Mouse (Mus musculus): ENCODE data around the gene Zbed5. TPM values are rescaled to one million over a fixed set of nuclear protein-coding genes. Genes with fewer than 3 reads are reported as not detected.
"Not testable (repeated sequence)": the region's sequence is repeated elsewhere in the genome, so short reads cannot be mapped to it uniquely, and the experiment has no call there.

The Zbed5 gene
- polyA plus RNA-seq, 1 experiment from 2014 or later: 12.0 TPM

DNA sequence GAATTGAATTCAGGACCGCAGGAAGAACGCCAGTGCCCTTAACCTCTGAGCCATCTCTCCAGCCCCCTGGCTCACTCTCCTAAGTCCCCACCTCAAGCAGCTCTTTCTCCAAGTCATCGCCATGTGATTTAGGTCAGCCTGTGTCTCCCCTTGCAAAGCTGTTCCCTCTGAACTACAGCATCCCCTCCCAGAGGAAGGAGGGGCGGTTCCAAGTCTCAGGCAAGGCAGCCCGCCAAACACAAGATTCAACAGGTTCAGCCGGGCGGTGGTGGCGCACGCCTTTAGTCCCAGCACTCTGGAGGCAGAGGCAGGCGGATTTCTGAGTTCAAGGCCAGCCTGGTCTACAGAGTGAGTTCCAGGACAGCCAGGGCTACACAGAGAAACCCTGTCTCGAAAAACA is 20.0 kb downstream of the Zbed5 start:
- not testable (repeated sequence) for DNase-seq (ENCODE audit: low spot score); H3K27me3 ChIP-seq (ENCODE audit: control insufficient read depth, insufficient read depth, low read length); H3K4me1 ChIP-seq (ENCODE audit: control insufficient read depth, insufficient read depth, low read length); H3K9ac ChIP-seq (replicated peaks; ENCODE audit: low read length); H3K27ac ChIP-seq (replicated peaks; ENCODE audit: low read depth, low read length); H3K9me3 ChIP-seq (replicated peaks; ENCODE audit: control insufficient read depth, low read length); H3K4me3 ChIP-seq (ENCODE audit: low read depth, low read length); H3K4me2 ChIP-seq (ENCODE audit: low read depth, low read length); H3K36me3 ChIP-seq (replicated peaks; ENCODE audit: control insufficient read depth, insufficient read depth, low read depth, low read length); ATAC-seq (replicated peaks; ENCODE audit: insufficient number of reproducible peaks, low FRiP score, low TSS enrichment, low read depth)
- WGBS: 86% methylated on average over 11 of the region's 11 CpGs

DNA sequence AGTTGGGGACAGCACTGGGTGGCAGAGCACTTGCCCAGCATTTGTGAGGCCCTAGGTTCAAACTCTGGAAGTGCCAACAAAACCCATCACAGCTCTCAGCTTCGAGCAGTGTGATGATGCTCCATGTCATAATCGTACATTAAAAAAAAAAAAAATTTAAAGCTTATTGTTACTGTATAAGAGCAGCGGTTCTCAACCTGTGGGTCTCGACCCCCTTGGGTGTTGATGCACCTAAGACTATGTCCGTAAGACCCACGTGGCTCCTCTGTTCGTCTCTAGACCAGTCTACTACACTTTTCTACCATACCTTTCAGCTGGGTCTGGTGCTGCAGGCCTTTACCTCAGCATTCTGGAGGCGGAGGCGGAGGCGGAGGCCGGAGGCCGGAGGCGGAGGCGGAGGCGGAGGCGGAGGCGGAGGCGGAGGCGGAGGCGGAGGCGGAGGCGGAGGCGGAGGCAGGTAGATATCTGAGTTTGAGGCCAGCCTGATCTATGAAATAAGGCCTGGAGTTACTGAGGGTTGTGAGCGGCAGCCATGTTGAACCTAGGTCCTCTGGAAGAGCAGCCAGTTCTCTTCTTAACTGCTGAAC is 22.6 kb downstream of the Zbed5 start:
- Histone ChIP-seq H3K9me3 (replicated peaks; ENCODE audit: control insufficient read depth, low read length) (no peaks in the 10 kb centered on the region), H3K27ac (replicated peaks; ENCODE audit: low read depth, low read length) (no peak overlapping the region), H3K27me3 (ENCODE audit: control insufficient read depth, insufficient read depth, low read length) (no peaks in the 10 kb centered on the region), H3K4me1 (ENCODE audit: control insufficient read depth, insufficient read depth, low read length) (no peaks in the 10 kb centered on the region), H3K4me3 (ENCODE audit: low read depth, low read length) (no peak overlapping the region), H3K4me2 (ENCODE audit: low read depth, low read length) (no peak overlapping the region), H3K36me3 (replicated peaks; ENCODE audit: control insufficient read depth, insufficient read depth, low read depth, low read length) (no peaks in the 10 kb centered on the region), H3K9ac (replicated peaks; ENCODE audit: low read length) (no peak overlapping the region)
- DNase-seq (ENCODE audit: low spot score) (no peak), ATAC-seq (replicated peaks; ENCODE audit: insufficient number of reproducible peaks, low FRiP score, low TSS enrichment, low read depth) (no peak)
- WGBS: 88% methylated on average over 24 of the region's 24 CpGs

DNA sequence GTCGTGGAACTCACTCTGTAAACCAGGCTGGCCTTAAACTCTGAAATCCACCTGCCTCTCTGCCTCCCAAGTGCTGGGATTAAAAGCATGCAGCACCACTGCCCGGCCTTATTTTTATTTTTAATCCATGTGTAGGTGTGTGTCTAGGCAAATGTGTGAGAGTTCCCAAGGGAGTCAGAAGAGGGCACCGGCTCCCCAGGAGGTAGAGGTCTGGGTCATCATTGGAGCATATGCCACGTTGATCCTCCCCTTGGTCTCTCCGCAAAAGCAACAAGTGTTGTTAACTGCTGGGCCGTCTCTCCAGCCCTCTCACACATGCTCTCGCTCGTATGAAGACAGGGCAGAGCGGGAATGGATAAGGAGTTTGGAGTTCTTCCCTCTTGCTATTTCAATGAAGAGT is 23.2 kb downstream of the Zbed5 start:
- no peak overlapping the region for H3K27ac ChIP-seq (replicated peaks; ENCODE audit: low read depth, low read length)
- H3K9ac ChIP-seq (replicated peaks; ENCODE audit: low read length): no peak overlapping the region
- ATAC-seq (replicated peaks; ENCODE audit: insufficient number of reproducible peaks, low FRiP score, low TSS enrichment, low read depth) (no peak), DNase-seq (ENCODE audit: low spot score) (no peak)
- H3K36me3 ChIP-seq (replicated peaks; ENCODE audit: control insufficient read depth, insufficient read depth, low read depth, low read length): no peaks in the 10 kb centered on the region
- no peaks in the 10 kb centered on the region for H3K27me3 ChIP-seq (ENCODE audit: control insufficient read depth, insufficient read depth, low read length)
- H3K9me3 ChIP-seq (replicated peaks; ENCODE audit: control insufficient read depth, low read length): no peaks in the 10 kb centered on the region
- H3K4me2 ChIP-seq (ENCODE audit: low read depth, low read length): no peak overlapping the region
- WGBS: 81% methylated on average over 9 of the region's 9 CpGs
- H3K4me1 ChIP-seq (ENCODE audit: control insufficient read depth, insufficient read depth, low read length): no peaks in the 10 kb centered on the region
- no peak overlapping the region for H3K4me3 ChIP-seq (ENCODE audit: low read depth, low read length)

DNA sequence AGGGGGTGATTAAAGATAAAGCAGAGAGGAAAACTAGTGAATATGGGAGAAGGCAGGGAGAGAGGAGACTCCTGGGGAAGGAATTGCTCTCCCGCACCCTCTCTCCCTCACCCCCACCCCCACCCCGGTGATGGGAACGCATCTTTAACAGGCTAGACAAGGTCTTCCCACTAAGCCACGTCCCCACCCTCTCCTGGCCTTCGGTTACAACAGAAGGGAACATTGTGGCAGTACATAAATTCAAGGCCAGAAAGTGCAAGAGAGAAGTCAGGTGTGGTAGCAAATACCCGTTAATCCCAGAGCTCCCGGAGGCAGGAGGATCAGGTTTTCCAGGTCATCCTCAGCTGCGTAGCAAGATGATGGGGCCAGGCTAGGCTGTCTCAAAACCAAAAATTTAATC is 23.8 kb downstream of the Zbed5 start:
- H3K9me3 ChIP-seq (replicated peaks; ENCODE audit: control insufficient read depth, low read length): no peaks in the 10 kb centered on the region
- no peaks in the 10 kb centered on the region for H3K4me1 ChIP-seq (ENCODE audit: control insufficient read depth, insufficient read depth, low read length)
- 64% methylated on average over 8 of the region's 8 CpGs for WGBS
- ATAC-seq (replicated peaks; ENCODE audit: insufficient number of reproducible peaks, low FRiP score, low TSS enrichment, low read depth): no peak
- no peak overlapping the region for H3K27ac ChIP-seq (replicated peaks; ENCODE audit: low read depth, low read length)
- H3K27me3 ChIP-seq (ENCODE audit: control insufficient read depth, insufficient read depth, low read length): no peaks in the 10 kb centered on the region
- H3K9ac ChIP-seq (replicated peaks; ENCODE audit: low read length): no peak overlapping the region
- DNase-seq (ENCODE audit: low spot score): no peak
- no peak overlapping the region for H3K4me2 ChIP-seq (ENCODE audit: low read depth, low read length)
- no peaks in the 10 kb centered on the region for H3K36me3 ChIP-seq (replicated peaks; ENCODE audit: control insufficient read depth, insufficient read depth, low read depth, low read length)
- H3K4me3 ChIP-seq (ENCODE audit: low read depth, low read length): no peak overlapping the region

DNA sequence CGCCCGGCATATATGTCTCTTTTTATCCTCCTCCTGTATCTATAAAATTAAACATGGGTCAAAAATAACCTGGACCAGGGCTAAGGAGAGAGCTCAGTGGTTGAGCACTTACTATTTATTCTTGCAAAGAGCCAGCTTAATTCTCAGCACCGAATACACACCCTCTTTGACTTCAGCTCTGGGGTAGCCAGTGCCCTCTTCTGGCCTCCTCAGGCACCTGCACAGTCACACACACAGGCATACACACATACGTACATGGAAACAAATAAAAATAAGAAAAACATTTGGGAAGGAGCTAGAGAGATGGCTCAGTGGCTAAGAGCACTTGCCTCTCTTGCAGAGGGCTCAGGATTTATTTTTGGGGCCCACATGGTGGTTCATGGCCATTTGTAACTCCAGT is 26.4 kb downstream of the Zbed5 start:
- H3K27me3 ChIP-seq (ENCODE audit: control insufficient read depth, insufficient read depth, low read length): no peaks in the 10 kb centered on the region
- ATAC-seq (replicated peaks; ENCODE audit: insufficient number of reproducible peaks, low FRiP score, low TSS enrichment, low read depth) (no peak), DNase-seq (ENCODE audit: low spot score) (no peak)
- no peak overlapping the region for H3K4me3 ChIP-seq (ENCODE audit: low read depth, low read length)
- no peaks in the 10 kb centered on the region for H3K36me3 ChIP-seq (replicated peaks; ENCODE audit: control insufficient read depth, insufficient read depth, low read depth, low read length)
- 89% methylated on average over 4 of the region's 4 CpGs for WGBS
- H3K4me1 ChIP-seq (ENCODE audit: control insufficient read depth, insufficient read depth, low read length): no peaks in the 10 kb centered on the region
- H3K9me3 ChIP-seq (replicated peaks; ENCODE audit: control insufficient read depth, low read length): no peaks in the 10 kb centered on the region
- H3K4me2 ChIP-seq (ENCODE audit: low read depth, low read length): no peak overlapping the region
- H3K9ac ChIP-seq (replicated peaks; ENCODE audit: low read length): no peak overlapping the region
- no peak overlapping the region for H3K27ac ChIP-seq (replicated peaks; ENCODE audit: low read depth, low read length)

DNA sequence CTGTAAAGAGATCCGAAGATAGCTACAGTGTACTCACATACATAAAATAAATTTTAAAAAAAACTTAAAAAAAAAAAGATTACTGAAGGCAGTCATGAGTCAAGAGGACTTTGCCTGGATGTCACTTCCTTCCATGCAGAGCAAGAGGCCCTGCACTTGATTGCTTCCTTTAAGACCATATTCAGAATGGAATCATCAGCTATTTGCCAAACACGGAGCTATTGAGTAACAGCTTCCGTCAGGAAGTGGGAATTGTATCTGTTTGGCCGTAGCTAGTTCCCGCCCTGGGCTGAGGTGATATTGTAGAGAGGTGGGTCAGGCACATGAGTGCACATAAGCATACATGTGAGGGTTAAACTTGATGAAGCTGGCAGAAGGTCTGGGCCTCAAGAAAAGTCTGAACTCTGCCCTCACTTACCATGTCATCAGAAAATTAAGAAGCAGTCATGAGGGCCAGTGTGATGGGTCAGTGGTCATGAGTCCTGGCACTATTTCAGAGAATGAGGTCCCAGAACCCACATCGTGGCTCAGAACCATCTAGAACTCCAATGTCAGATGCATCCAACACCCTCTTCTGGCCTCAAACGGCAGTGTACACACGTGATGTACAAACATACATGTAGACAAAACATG is 29.4 kb downstream of the Zbed5 start:
- no peaks in the 10 kb centered on the region for H3K27me3 ChIP-seq (ENCODE audit: control insufficient read depth, insufficient read depth, low read length)

DNA sequence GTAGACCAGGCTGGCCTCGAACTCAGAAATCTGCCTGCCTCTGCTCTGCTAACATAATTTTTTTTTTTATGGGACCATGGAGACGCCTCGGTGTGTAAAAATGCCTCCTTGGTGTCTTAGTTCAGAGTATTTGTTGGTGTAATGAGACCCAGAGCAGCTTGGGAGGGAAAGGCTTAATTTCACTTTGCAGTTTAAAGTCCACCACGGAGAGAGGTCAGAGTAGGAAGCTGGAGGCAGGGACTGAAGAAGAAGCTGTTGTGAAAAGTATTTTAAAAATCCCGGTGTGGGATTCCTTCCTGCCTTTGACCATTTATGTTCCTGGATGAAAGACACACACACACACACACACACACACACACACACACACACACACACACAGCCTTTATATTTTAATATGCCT is 30.4 kb downstream of the Zbed5 start:
- Histone ChIP-seq H3K27ac (replicated peaks; ENCODE audit: low read depth, low read length) (no peak overlapping the region), H3K4me3 (ENCODE audit: low read depth, low read length) (no peak overlapping the region), H3K9me3 (replicated peaks; ENCODE audit: control insufficient read depth, low read length) (no peaks in the 10 kb centered on the region), H3K9ac (replicated peaks; ENCODE audit: low read length) (no peak overlapping the region), H3K36me3 (replicated peaks; ENCODE audit: control insufficient read depth, insufficient read depth, low read depth, low read length) (no peaks in the 10 kb centered on the region), H3K4me2 (ENCODE audit: low read depth, low read length) (no peak overlapping the region), H3K4me1 (ENCODE audit: control insufficient read depth, insufficient read depth, low read length) (no peaks in the 10 kb centered on the region), H3K27me3 (ENCODE audit: control insufficient read depth, insufficient read depth, low read length) (no peaks in the 10 kb centered on the region)
- DNase-seq (ENCODE audit: low spot score) (no peak), ATAC-seq (replicated peaks; ENCODE audit: insufficient number of reproducible peaks, low FRiP score, low TSS enrichment, low read depth) (no peak)
- WGBS: 80% methylated on average over 5 of the region's 5 CpGs

More for the DNA sequence above, 29.4 kb downstream of the Zbed5 start:
- Histone ChIP-seq H3K9ac (replicated peaks; ENCODE audit: low read length) (no peak overlapping the region), H3K36me3 (replicated peaks; ENCODE audit: control insufficient read depth, insufficient read depth, low read depth, low read length) (no peaks in the 10 kb centered on the region), H3K4me3 (ENCODE audit: low read depth, low read length) (no peak overlapping the region), H3K27ac (replicated peaks; ENCODE audit: low read depth, low read length) (no peak overlapping the region), H3K4me1 (ENCODE audit: control insufficient read depth, insufficient read depth, low read length) (no peaks in the 10 kb centered on the region), H3K9me3 (replicated peaks; ENCODE audit: control insufficient read depth, low read length) (no peaks in the 10 kb centered on the region), H3K4me2 (ENCODE audit: low read depth, low read length) (no peak overlapping the region)
- no peak for DNase-seq (ENCODE audit: low spot score)
- WGBS: 89% methylated on average over 8 of the region's 8 CpGs
- no peak for ATAC-seq (replicated peaks; ENCODE audit: insufficient number of reproducible peaks, low FRiP score, low TSS enrichment, low read depth)

DNA sequence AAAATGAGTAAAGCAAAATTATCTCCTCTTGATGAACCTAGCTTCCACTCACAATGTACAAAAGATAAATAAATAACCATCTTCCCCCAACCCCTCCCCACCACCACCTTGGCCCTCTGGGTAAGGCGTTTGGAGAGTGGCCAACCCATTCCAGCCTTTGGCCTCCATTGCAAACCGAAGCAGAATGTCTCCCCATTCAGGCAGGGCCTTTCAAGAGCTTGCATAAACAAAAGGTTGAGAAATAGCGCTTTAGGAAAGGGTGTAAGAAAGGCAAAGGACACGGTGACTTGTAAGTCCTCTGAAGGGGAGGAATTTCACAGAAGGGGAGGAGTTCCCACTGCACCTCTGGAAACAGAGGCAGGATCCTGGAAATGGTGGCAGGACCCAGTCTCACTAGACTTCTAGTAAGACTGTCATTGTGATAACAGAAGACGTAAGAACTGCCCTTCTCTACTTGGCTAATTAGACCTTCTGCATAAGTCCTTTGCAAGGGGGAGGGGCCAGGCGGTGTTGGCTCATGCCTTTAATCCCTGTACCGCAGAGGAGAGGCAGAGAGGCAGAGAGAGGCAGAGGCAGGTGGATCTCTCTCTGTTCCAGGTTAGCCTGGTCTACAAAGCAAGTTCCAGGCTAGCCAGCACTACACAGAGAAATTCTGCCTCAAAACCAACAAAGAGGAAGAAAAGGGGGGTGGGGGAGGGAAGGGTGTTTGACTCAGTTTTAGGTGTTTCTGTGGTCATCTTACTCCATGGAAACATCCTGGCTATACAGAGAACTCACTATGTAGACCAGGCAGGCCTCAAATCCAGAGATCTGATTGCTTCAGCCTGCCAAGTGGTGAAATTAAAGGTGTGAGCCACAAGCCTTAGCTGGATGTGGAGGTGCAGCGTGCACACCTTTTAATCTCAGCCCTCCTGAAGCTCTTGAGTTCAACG is 34.7 kb downstream of the Zbed5 start:
- DNase-seq (ENCODE audit: low spot score) (no peak), ATAC-seq (replicated peaks; ENCODE audit: insufficient number of reproducible peaks, low FRiP score, low TSS enrichment, low read depth) (no peak)
- Histone ChIP-seq H3K27ac (replicated peaks; ENCODE audit: low read depth, low read length) (no peak overlapping the region), H3K4me1 (ENCODE audit: control insufficient read depth, insufficient read depth, low read length) (no peaks in the 10 kb centered on the region), H3K4me2 (ENCODE audit: low read depth, low read length) (no peak overlapping the region), H3K9me3 (replicated peaks; ENCODE audit: control insufficient read depth, low read length) (no peaks in the 10 kb centered on the region), H3K36me3 (replicated peaks; ENCODE audit: control insufficient read depth, insufficient read depth, low read depth, low read length) (no peaks in the 10 kb centered on the region), H3K9ac (replicated peaks; ENCODE audit: low read length) (no peak overlapping the region), H3K27me3 (ENCODE audit: control insufficient read depth, insufficient read depth, low read length) (no peaks in the 10 kb centered on the region), H3K4me3 (ENCODE audit: low read depth, low read length) (no peak overlapping the region)
- 55% methylated on average over 9 of the region's 9 CpGs for WGBS
